Mouse (Mus musculus): Measurements from ENCODE around the gene Zscan20. TPM values are rescaled to one million over a fixed set of nuclear protein-coding genes. Genes with fewer than 3 reads are reported as not detected.
A peak's percentile ranks its signal among the peaks of the same experiment; 100 is the strongest.

Gene Zscan20
- polyA plus RNA-seq (2014; fragmentation: Nextera tagmentation; extraction: Ambion mirVana), result 2.6 TPM in 2 replicates

DNA sequence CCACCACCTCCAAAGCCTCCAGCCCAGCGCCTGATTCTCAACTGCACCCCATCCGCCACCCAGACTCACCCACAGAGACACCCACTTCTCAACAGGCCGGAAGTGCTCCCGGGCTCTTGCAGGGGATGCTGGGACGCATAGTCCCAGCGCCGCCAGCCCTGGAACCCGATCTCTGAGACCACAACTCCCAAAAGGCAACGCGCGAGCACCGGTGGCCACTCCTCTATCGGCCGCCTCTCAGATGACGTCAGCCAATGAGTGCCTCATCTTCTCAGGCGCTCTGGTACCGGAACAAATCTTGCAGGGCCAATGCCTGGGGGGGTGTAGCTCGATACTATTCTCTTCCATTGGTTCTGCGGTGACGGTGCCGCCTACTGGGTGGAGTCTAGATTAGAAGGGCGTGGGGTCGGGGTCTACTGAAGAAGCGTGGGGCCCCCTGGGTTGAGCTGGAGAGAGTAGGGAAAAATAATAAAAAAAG lies at the start of gene Zscan20:
Zscan20 (minus strand) TSS at position 174 of the 478 bp plus-strand sequence.
- Histone ChIP-seq H3K27me3 (ENCODE audit: control insufficient read depth, insufficient read depth, low read length) (no peaks in the 10 kb centered on the region), H3K27ac (ENCODE audit: low read depth, low read length) (no peak within 1 kb of the TSS), H3K4me1 (ENCODE audit: control insufficient read depth, insufficient read depth, low read length) (peaks cover 9% of the 10 kb centered on the region), H3K4me3 (ENCODE audit: low read depth, low read length) (peak within 1 kb of the TSS; percentile 60), H3K4me2 (peak within 1 kb of the TSS; percentile 74), H3K9ac (ENCODE audit: low read depth, low read length) (peak within 1 kb of the TSS; percentile 78), H3K9me3 (replicated peaks; ENCODE audit: control insufficient read depth, low read length) (no peaks in the 10 kb centered on the region), H3K36me3 (ENCODE audit: control insufficient read depth, insufficient read depth, low read length) (no peaks in the 10 kb centered on the region)
- under 1% methylated on average over 24 of the region's 24 CpGs for WGBS (ENCODE audit: insufficient replicate concordance)
- ATAC-seq (replicated peaks; ENCODE audit: insufficient number of reproducible peaks, low FRiP score, low TSS enrichment), result peak; percentile 95

DNA sequence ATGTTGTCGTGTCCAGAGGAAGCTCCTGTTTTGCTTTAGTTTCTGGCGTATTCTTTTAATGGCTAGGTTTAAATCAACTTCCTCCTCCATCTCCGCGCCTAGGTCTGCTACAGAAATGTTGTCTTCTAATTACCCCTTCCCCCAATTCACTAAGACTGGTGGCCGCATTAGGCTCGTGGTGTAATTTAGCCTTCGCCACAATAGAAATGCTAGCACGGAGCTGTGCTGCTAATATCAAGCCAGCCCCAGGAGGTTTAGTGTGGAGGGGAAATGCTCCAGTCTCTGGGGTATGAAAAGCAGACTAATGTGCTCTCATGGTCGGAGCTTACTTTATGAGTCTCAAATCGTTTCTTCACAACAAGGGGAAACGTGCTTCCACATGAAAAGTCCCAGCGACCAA lies 45.5 kb upstream of the Zscan20 start:
- H3K27ac ChIP-seq (ENCODE audit: low read depth, low read length), result no peak overlapping the region
- WGBS (ENCODE audit: insufficient replicate concordance), result 10% methylated on average over 12 of the region's 12 CpGs
- no peak for ATAC-seq (replicated peaks; ENCODE audit: insufficient number of reproducible peaks, low FRiP score, low TSS enrichment)
- H3K27me3 ChIP-seq (ENCODE audit: control insufficient read depth, insufficient read depth, low read length), result peaks cover 9% of the 10 kb centered on the region; the same call in 1 of the 2 replicates
- no peaks in the 10 kb centered on the region; the same call in 1 of the 2 replicates for H3K4me1 ChIP-seq (ENCODE audit: control insufficient read depth, insufficient read depth, low read length)
- no peaks in the 10 kb centered on the region for H3K9me3 ChIP-seq (replicated peaks; ENCODE audit: control insufficient read depth, low read length)
- H3K4me2 ChIP-seq, result peak overlapping the region; percentile 99
- no peak overlapping the region; the same call in 1 of the 2 replicates for H3K9ac ChIP-seq (ENCODE audit: low read depth, low read length)
- peak overlapping the region; percentile 68 for H3K4me3 ChIP-seq (ENCODE audit: low read depth, low read length)
- H3K36me3 ChIP-seq (ENCODE audit: control insufficient read depth, insufficient read depth, low read length), result no peaks in the 10 kb centered on the region

DNA sequence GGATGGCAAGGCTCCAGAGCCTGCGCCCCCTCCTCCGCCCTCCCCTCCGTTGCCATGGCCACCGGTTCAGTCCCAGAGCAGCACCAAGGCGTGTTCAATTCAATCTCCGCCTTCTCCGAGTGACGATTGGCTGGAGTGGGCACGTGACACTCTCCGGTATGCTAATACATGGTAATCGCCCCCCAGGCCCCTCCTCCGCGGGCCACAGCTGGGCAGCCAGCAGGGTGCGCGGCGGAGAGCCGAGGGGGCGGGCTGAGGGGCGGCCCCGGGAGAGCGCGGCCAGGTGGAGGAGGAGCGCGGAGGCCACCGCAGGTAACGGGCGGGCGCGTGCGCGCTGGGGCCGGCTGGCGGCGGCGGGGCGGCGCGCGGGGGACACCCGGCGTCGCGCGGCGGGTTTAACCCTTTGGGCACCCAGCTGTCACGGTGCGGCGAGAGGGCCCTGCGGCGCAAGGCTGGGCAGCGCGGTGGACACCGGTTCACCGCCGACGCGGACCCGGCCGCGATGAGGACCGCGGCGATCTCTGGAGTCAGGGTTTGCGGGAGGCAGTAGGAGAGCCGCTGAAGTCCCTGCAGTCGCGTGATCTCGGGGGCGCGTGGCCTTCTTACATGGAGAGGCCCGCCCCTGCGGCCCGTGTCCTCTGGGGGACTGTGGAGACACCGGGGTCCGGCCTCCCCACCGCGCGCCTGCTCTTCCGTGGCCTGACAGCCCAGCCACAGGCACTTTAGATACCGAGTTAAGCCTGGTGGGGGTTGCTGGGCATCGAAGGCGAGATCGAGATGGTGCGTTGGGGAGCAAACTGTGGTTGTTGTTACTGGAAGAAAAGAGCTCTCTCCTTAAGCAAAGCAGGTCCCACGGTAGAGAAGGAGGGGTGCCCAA lies 44.8 kb upstream of the Zscan20 start, which contains the start of gene Phc2:
Phc2 (plus strand) TSS at position 198 of the 877 bp plus-strand sequence.
- Histone ChIP-seq H3K27me3 (ENCODE audit: control insufficient read depth, insufficient read depth, low read length) (peaks cover 9% of the 10 kb centered on the region; the same call in 1 of the 2 replicates), H3K4me1 (ENCODE audit: control insufficient read depth, insufficient read depth, low read length) (no peaks in the 10 kb centered on the region; the same call in 1 of the 2 replicates), H3K36me3 (ENCODE audit: control insufficient read depth, insufficient read depth, low read length) (no peaks in the 10 kb centered on the region), H3K9ac (ENCODE audit: low read depth, low read length) (peak within 1 kb of the TSS; percentile 71), H3K4me3 (ENCODE audit: low read depth, low read length) (peak within 1 kb of the TSS; percentile 68), H3K27ac (ENCODE audit: low read depth, low read length) (no peak within 1 kb of the TSS), H3K9me3 (replicated peaks; ENCODE audit: control insufficient read depth, low read length) (no peaks in the 10 kb centered on the region), H3K4me2 (peak within 1 kb of the TSS; percentile 99)
- WGBS (ENCODE audit: insufficient replicate concordance), result under 1% methylated on average over 74 of the region's 85 CpGs
- ATAC-seq (replicated peaks; ENCODE audit: insufficient number of reproducible peaks, low FRiP score, low TSS enrichment), result peak; percentile 92

DNA sequence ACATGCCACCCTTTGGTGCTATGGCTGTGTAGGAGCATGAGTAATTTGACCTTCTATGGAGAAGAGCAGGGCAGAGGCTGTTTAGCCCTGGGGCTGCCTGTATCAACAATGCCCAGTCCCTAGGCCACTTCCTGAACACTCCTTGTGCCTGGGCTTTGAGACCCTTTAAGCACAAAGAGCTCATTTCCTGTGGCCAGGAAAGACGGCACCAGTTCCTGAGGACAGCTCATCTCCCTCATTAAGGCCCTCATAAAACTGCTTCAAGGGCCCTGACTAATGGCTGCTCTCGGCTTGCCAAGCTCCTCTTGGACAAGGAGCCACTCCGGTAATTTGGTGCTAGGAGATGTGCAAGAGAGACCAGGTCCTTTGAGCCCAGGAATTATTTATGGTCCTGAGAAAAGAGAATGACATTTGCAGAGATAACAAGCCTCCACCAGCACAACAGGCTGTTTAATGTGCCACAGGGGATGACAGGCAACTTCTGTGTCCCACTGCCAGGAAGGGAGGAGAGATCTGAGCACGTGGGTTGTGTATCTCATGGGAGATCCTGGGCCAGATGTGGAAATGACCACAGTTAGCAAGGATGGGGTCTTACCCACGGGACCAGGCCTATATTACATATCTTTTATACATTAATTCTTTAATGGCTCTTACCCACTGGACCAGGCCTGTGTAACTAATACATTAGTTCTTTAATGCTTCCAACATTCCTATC lies 42.8 kb upstream of the Zscan20 start:
- 23% methylated on average over 5 of the region's 5 CpGs for WGBS (ENCODE audit: insufficient replicate concordance)
- Histone ChIP-seq H3K27ac (ENCODE audit: low read depth, low read length) (no peak overlapping the region; the same call in 1 of the 2 replicates), H3K9me3 (replicated peaks; ENCODE audit: control insufficient read depth, low read length) (no peaks in the 10 kb centered on the region), H3K4me3 (ENCODE audit: low read depth, low read length) (no peak overlapping the region), H3K36me3 (ENCODE audit: control insufficient read depth, insufficient read depth, low read length) (no peaks in the 10 kb centered on the region), H3K4me2 (no peak overlapping the region), H3K27me3 (ENCODE audit: control insufficient read depth, insufficient read depth, low read length) (peaks cover 9% of the 10 kb centered on the region; the same call in 1 of the 2 replicates), H3K4me1 (ENCODE audit: control insufficient read depth, insufficient read depth, low read length) (no peaks in the 10 kb centered on the region; the same call in 1 of the 2 replicates), H3K9ac (ENCODE audit: low read depth, low read length) (no peak overlapping the region)
- no peak for ATAC-seq (replicated peaks; ENCODE audit: insufficient number of reproducible peaks, low FRiP score, low TSS enrichment)

DNA sequence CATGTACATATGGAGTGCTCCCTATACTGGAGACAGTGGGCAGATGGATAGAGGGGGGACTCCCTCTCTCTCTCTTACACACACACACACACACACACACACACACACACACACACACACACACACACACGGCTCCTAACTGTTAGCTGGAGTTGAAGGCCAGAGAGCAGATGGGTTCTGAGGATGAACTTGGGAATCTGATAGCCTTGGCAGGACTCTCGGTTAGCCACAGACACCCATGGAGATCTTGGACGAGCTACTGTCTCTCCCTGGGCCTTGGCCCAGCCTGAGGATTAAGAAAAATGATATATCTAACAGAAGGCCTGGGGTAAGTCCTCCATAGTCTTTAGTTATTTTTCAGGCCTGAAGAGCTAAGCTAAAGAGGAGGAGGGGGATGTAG lies 41.6 kb upstream of the Zscan20 start:
- H3K27ac ChIP-seq (ENCODE audit: low read depth, low read length), result no peak overlapping the region
- H3K4me1 ChIP-seq (ENCODE audit: control insufficient read depth, insufficient read depth, low read length), result peaks cover 6% of the 10 kb centered on the region
- 65% methylated on average over 3 of the region's 3 CpGs for WGBS (ENCODE audit: insufficient replicate concordance)
- H3K4me3 ChIP-seq (ENCODE audit: low read depth, low read length), result no peak overlapping the region
- no peak for ATAC-seq (replicated peaks; ENCODE audit: insufficient number of reproducible peaks, low FRiP score, low TSS enrichment)
- peaks cover 7% of the 10 kb centered on the region; the same call in 1 of the 2 replicates for H3K27me3 ChIP-seq (ENCODE audit: control insufficient read depth, insufficient read depth, low read length)
- H3K9ac ChIP-seq (ENCODE audit: low read depth, low read length), result no peak overlapping the region
- H3K4me2 ChIP-seq, result no peak overlapping the region
- no peaks in the 10 kb centered on the region for H3K36me3 ChIP-seq (ENCODE audit: control insufficient read depth, insufficient read depth, low read length)
- no peaks in the 10 kb centered on the region for H3K9me3 ChIP-seq (replicated peaks; ENCODE audit: control insufficient read depth, low read length)

DNA sequence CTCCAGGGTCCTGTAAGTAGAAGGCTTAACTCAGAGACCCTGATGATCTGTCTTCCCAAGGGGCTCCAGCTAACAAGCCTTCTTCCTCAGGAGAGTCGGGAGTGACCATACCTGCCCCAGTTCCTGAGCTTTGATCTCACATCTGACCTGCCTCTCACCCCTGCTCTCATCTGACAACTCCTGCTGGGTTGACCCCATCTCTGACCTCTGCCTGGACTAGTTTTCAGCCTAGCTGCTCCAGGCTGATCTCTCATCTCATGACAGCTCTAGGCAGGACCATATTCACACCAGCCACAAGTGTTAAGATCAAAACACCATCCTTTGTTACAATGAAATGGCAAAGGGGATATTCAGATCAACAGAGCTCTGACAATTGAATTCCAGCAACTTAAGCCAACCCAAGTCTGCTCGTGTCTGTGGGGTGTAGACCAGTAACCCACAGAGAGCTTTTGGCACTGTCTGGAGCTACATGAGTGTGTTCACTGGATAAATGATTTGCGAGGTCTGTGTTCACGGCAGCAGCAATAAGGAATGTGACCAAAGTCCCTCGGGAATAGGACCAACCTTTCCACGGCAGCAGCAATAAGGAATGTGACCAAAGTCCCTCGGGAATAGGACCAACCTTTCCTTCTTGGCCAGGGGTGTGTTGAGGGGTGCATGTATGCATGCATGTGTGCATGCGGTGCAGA lies 38.8 kb upstream of the Zscan20 start:
- Histone ChIP-seq H3K27me3 (ENCODE audit: control insufficient read depth, insufficient read depth, low read length) (no peaks in the 10 kb centered on the region), H3K9ac (ENCODE audit: low read depth, low read length) (no peak overlapping the region), H3K9me3 (replicated peaks; ENCODE audit: control insufficient read depth, low read length) (no peaks in the 10 kb centered on the region), H3K4me2 (no peak overlapping the region), H3K4me3 (ENCODE audit: low read depth, low read length) (no peak overlapping the region), H3K27ac (ENCODE audit: low read depth, low read length) (no peak overlapping the region), H3K4me1 (ENCODE audit: control insufficient read depth, insufficient read depth, low read length) (peaks cover 7% of the 10 kb centered on the region), H3K36me3 (ENCODE audit: control insufficient read depth, insufficient read depth, low read length) (no peaks in the 10 kb centered on the region)
- 60% methylated on average over 8 of the region's 8 CpGs for WGBS (ENCODE audit: insufficient replicate concordance)
- no peak for ATAC-seq (replicated peaks; ENCODE audit: insufficient number of reproducible peaks, low FRiP score, low TSS enrichment)

DNA sequence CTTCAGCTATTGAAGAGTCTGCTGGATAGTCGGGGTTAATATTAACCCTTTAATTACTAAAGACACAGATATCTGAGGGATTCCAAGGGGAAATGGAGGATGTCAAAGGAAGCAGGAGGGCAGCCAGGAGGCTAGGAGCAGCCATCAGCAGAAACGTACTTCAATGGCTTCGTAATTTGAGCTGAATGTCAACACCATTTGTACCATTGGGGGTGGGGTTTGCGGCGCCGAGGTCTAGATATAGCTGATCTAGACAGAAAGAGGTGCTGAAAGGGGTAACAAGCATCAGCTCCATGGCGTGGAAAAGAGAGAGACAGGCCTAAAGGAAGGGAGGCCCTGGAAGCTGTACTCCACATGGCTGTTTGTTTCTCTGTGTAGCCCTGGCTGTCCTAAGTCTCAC lies 36.9 kb upstream of the Zscan20 start:
- no peak overlapping the region for H3K4me3 ChIP-seq (ENCODE audit: low read depth, low read length)
- no peak for ATAC-seq (replicated peaks; ENCODE audit: insufficient number of reproducible peaks, low FRiP score, low TSS enrichment)
- no peak overlapping the region for H3K9ac ChIP-seq (ENCODE audit: low read depth, low read length)
- H3K27ac ChIP-seq (ENCODE audit: low read depth, low read length), result no peak overlapping the region
- 10% methylated on average over 7 of the region's 7 CpGs for WGBS (ENCODE audit: insufficient replicate concordance)
- peak overlapping the region; percentile 33; the same call in 1 of the 2 replicates for H3K4me2 ChIP-seq
- no peaks in the 10 kb centered on the region for H3K27me3 ChIP-seq (ENCODE audit: control insufficient read depth, insufficient read depth, low read length)
- H3K9me3 ChIP-seq (replicated peaks; ENCODE audit: control insufficient read depth, low read length), result no peaks in the 10 kb centered on the region
- no peaks in the 10 kb centered on the region for H3K36me3 ChIP-seq (ENCODE audit: control insufficient read depth, insufficient read depth, low read length)
- H3K4me1 ChIP-seq (ENCODE audit: control insufficient read depth, insufficient read depth, low read length), result peaks cover 16% of the 10 kb centered on the region

DNA sequence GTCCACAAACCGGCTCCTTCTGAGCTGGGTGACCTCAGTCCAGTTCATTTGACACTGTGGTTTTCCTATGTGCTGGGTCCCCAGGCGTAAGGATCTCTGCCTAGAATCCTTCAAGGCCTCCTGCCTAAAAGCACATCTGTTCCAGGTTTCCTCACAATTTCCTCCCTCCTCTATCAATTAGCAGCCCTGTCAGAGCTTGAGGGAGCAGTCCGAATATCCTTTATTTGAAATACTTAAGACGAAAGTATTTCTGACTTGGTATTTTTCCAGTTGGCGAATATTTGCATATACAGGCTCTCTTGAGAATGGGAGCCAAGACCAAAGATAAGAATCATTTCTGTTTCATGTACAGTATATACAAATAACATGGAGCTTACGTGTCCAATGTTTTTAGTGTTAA lies 36.0 kb upstream of the Zscan20 start:
- no peaks in the 10 kb centered on the region for H3K9me3 ChIP-seq (replicated peaks; ENCODE audit: control insufficient read depth, low read length)
- ATAC-seq (replicated peaks; ENCODE audit: insufficient number of reproducible peaks, low FRiP score, low TSS enrichment), result no peak
- H3K4me2 ChIP-seq, result no peak overlapping the region
- H3K4me1 ChIP-seq (ENCODE audit: control insufficient read depth, insufficient read depth, low read length), result peaks cover 18% of the 10 kb centered on the region
- H3K27me3 ChIP-seq (ENCODE audit: control insufficient read depth, insufficient read depth, low read length), result no peaks in the 10 kb centered on the region
- no peaks in the 10 kb centered on the region for H3K36me3 ChIP-seq (ENCODE audit: control insufficient read depth, insufficient read depth, low read length)
- no peak overlapping the region for H3K4me3 ChIP-seq (ENCODE audit: low read depth, low read length)
- H3K9ac ChIP-seq (ENCODE audit: low read depth, low read length), result no peak overlapping the region
- WGBS (ENCODE audit: insufficient replicate concordance), result 72% methylated on average over 6 of the region's 6 CpGs
- no peak overlapping the region for H3K27ac ChIP-seq (ENCODE audit: low read depth, low read length)

Data from heart, embryonic 11.5 days (tissue).